9 mouse cellular contexts compared by ENCODE assay signal in the genomic region with DNA sequence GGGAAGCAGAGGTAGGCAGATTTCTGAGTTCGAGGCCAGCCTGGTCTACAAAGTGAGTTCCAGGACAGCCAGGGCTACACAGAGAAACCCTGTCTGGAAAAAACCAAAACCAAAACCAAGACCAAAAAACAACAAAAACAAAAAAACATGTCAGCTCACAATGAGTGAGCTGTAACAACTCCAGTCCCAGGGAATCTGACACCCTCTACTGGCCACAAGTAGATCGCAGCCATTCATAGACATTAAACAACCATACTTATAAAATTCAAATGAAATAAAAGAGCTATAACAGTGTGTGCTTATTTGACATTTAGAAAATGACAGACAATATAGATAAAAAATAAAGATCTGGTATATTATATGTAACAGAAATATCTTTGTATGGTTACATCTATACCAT. TPM values are rescaled to one million over a fixed set of nuclear protein-coding genes. Genes with fewer than 3 reads are reported as not detected.
DNase-seq lines count a peak whose midpoint lies in the region; ATAC-seq and TF ChIP-seq lines count a peak whose summit lies in the region.
"Had no signal": no experiment of that assay in that cellular context is flagged by ENCODE, and none has a peak within 500 bp of the region (broad histone marks: within the 10 kb centered on the region; RNA-seq: fewer than 3 reads in every experiment).

No protein-coding gene starts in this region.

- no peak for ATAC-seq in kidney, embryonic 15.5 days (replicated peaks; ENCODE audit: low FRiP score)
- ATAC-seq in cerebellum, adult (ENCODE audit: insufficient number of reproducible peaks, low FRiP score, low TSS enrichment): no peak

- WGBS in kidney, adult 2 months: 83% methylated on average over 2 of the region's 2 CpGs
- WGBS in kidney, embryonic 15.5 days: 78% methylated on average over 2 of the region's 2 CpGs

- H3K4me2 ChIP-seq in kidney, embryonic 15.5 days: no peak overlapping the region
- H3K4me2 ChIP-seq: embryonic facial prominence, embryonic 13.5 days had no signal

- no peak overlapping the region for H3K9ac ChIP-seq in kidney, embryonic 15.5 days
- H3K9ac ChIP-seq: embryonic facial prominence, embryonic 13.5 days had no signal

- peak; percentile 41 for DNase-seq in kidney, adult 2 months
- peak; percentile 15 to 59 for DNase-seq in CD8-positive naive resting alpha-beta T cell, adult 2 months (ENCODE audit: low read depth in 2 of 2, low spot score in 2 of 2)
- peak; percentile 52 for DNase-seq in R1 (ENCODE audit: low read depth, low spot score)
- peak; percentile 30 for DNase-seq in kidney, postnatal 14 days
- DNase-seq in spleen, adult 12 weeks (ENCODE audit: low spot score): peak; percentile 11
- DNase-seq in cerebellum, adult 8-10 months: no peak

- H3K4me1 ChIP-seq in kidney, adult 2 months (ENCODE audit: control insufficient read depth, insufficient read depth, low read length): no peaks in the 10 kb centered on the region
- H3K4me1 ChIP-seq in kidney, embryonic 15.5 days: no peaks in the 10 kb centered on the region
- H3K4me1 ChIP-seq: embryonic facial prominence, embryonic 13.5 days had no signal

- H3K27me3 ChIP-seq in kidney, adult 2 months (replicated peaks; ENCODE audit: control insufficient read depth, insufficient read depth, low read length): no peaks in the 10 kb centered on the region
- no peaks in the 10 kb centered on the region for H3K27me3 ChIP-seq in kidney, embryonic 15.5 days
- H3K27me3 ChIP-seq: embryonic facial prominence, embryonic 13.5 days had no signal

- no peak for TF ChIP-seq POLR2A in kidney, adult 2 months (IDR thresholded peaks at IDR 0.05; ENCODE audit: low read depth, low read length)

- no peaks in the 10 kb centered on the region for H3K9me3 ChIP-seq in kidney, embryonic 15.5 days (replicated peaks)
- H3K9me3 ChIP-seq: embryonic facial prominence, embryonic 13.5 days had no signal

- peaks cover 6% of the 10 kb centered on the region for H3K36me3 ChIP-seq in kidney, adult 2 months (ENCODE audit: control insufficient read depth, insufficient read depth, low read length)
- H3K36me3 ChIP-seq in kidney, embryonic 15.5 days: peaks cover 83% of the 10 kb centered on the region

- peak; percentile 41 for TF ChIP-seq CTCF in kidney, adult 2 months (conservative IDR thresholded peaks at IDR 0.05; ENCODE audit: insufficient read depth, insufficient read length, low read depth, low read length)

- no peak overlapping the region for H3K27ac ChIP-seq in kidney, adult 2 months (ENCODE audit: insufficient read depth, low read depth, low read length)
- H3K27ac ChIP-seq in kidney, embryonic 15.5 days: no peak overlapping the region
- H3K27ac ChIP-seq: embryonic facial prominence, embryonic 13.5 days had no signal

- H3K4me3 ChIP-seq in kidney, adult 2 months (ENCODE audit: insufficient read depth, low read depth, low read length): no peak overlapping the region
- H3K4me3 ChIP-seq in kidney, embryonic 15.5 days (replicated peaks): no peak overlapping the region
- H3K4me3 ChIP-seq: embryonic facial prominence, embryonic 13.5 days had no signal

RNA-seq across cellular contexts. Expression of a gene that starts 23.4 kb away (rescaled TPM):
- 3.4 and 4.7 TPM in 2 replicates for polyA plus RNA-seq in kidney, adult 2 months (2012; rRNA removed)
- 87.0 and 91.6 TPM in 2 replicates for polyA plus RNA-seq in kidney, embryonic 15.5 days (2015; fragmentation: Nextera tagmentation; extraction: Ambion mirVana)

RNA-seq across cellular contexts. Expression of a gene that starts 37.1 kb away (rescaled TPM):
- 41.0 and 42.8 TPM in 2 replicates for polyA plus RNA-seq in kidney, adult 2 months (2012; rRNA removed)
- 150 and 151 TPM in 2 replicates for polyA plus RNA-seq in kidney, embryonic 15.5 days (2015; fragmentation: Nextera tagmentation; extraction: Ambion mirVana)

RNA-seq across cellular contexts. Expression of a gene that starts 38.4 kb away (rescaled TPM):
- 90.7 and 95.6 TPM in 2 replicates for polyA plus RNA-seq in kidney, adult 2 months (2012; rRNA removed)
- polyA plus RNA-seq in kidney, embryonic 15.5 days (2015; fragmentation: Nextera tagmentation; extraction: Ambion mirVana): 45.3 and 47.0 TPM in 2 replicates

RNA-seq across cellular contexts. Expression of a gene that starts 38.7 kb away (rescaled TPM):
- polyA plus RNA-seq in kidney, adult 2 months (2012; rRNA removed): 0.94 and 1.4 TPM in 2 replicates
- polyA plus RNA-seq in kidney, embryonic 15.5 days (2015; fragmentation: Nextera tagmentation; extraction: Ambion mirVana): 1.4 and 1.7 TPM in 2 replicates

Comparison
In these comparisons a context has a peak if more than half of its experiments do, and no peak if none do; other contexts are left out.
1. RNA of a gene that starts 23.4 kb away (polyA plus RNA-seq): 87.0 to 91.6 TPM in kidney, embryonic 15.5 days; 3.4 to 4.7 TPM in kidney, adult 2 months; every median in the first group is over 10 times any median in the second.